Mouse (Mus musculus) hindbrain, embryonic 11.5 days (tissue): ENCODE results near the gene Sik3. TPM values are rescaled to one million over a fixed set of nuclear protein-coding genes. Genes with fewer than 3 reads are reported as not detected.

ENCODE experiments used
- ATAC-seq: fragments of 200-750 bp; cut with Nextera tagmentation; 2 replicates; pipeline ENCODE4 v1.8.0; 2017; ENCODE audit warnings: mild to moderate bottlenecking, moderate TSS enrichment, moderate library complexity; ENCODE audit not compliant: low FRiP score
- DNase-seq: peaks from one replicate; pipeline ENCODE4 v3.0.0-alpha.2; 2015; ENCODE audit warnings: low spot score
- H3K27ac ChIP-seq: fragments of 300-500 bp; sonication (generic); 2 replicates; pipeline ENCODE4 v1.5.1; 2014; ENCODE audit warnings: mild to moderate bottlenecking, low read depth, low read length
- H3K27me3 ChIP-seq: fragments of 300-500 bp; sonication (generic); 2 replicates; pipeline ENCODE4 v1.6.1; 2014; ENCODE audit warnings: mild to moderate bottlenecking, low read length, moderate library complexity, mixed read lengths; ENCODE audit not compliant: control insufficient read depth, insufficient read depth
- H3K36me3 ChIP-seq: fragments of 300-500 bp; sonication (generic); 2 replicates; pipeline ENCODE4 v1.6.1; 2014; ENCODE audit warnings: mild to moderate bottlenecking, low read length, moderate library complexity, mixed read lengths; ENCODE audit not compliant: control insufficient read depth, insufficient read depth
- H3K4me1 ChIP-seq: fragments of 300-500 bp; sonication (generic); replicated peaks from 2 replicates; pipeline ENCODE4 v1.6.1; 2014; ENCODE audit warnings: low read length, mixed read lengths; ENCODE audit not compliant: control insufficient read depth, insufficient read depth
- H3K4me2 ChIP-seq: fragments of 300-500 bp; sonication (generic); replicated peaks from 2 replicates; pipeline ENCODE4 v1.6.1; 2014; ENCODE audit warnings: mild to moderate bottlenecking, low read depth, low read length
- H3K4me3 ChIP-seq: fragments of 300-500 bp; sonication (generic); 2 replicates; pipeline ENCODE4 v1.5.1; 2014; ENCODE audit warnings: low read depth, low read length
- H3K9ac ChIP-seq: fragments of 300-500 bp; sonication (generic); 2 replicates; pipeline ENCODE4 v1.6.1; 2014; ENCODE audit warnings: low read depth, low read length
- H3K9me3 ChIP-seq: fragments of 300-500 bp; sonication (generic); 2 replicates; pipeline ENCODE4 v1.6.1; 2016; ENCODE audit warnings: low read length; ENCODE audit not compliant: control insufficient read depth
- WGBS: fragments of 180-500 bp; shearing (Covaris S2); extraction: QIAGEN DNeasy Blood & Tissue Kit; methylation state at CpG from one replicate; pipeline ENCODE4 v1.1.7; 2014; 5-methylcytosine and 5-hydroxymethylcytosine counted together
- polyA plus RNA-seq: library from polyadenylated mRNA; unstranded; fragments of >200 nt; fragmentation: Nextera tagmentation; extraction: Ambion mirVana; gene quantifications from 2 replicates; pipeline ENCODE4 v1.2.1, GENCODE M21; 2014

Sik3 gene
- polyA plus RNA-seq, 1 experiment from 2014 or later, result 10.1 TPM

- DNase-seq, result no peak
- ATAC-seq, result no peak
- no peaks in the 10 kb centered on the region for H3K4me1 ChIP-seq
- H3K9me3 ChIP-seq, result no peaks in the 10 kb centered on the region
- H3K36me3 ChIP-seq, result no peaks in the 10 kb centered on the region
- H3K4me3 ChIP-seq, result no peak overlapping the region
- 95% methylated on average over 8 of the region's 8 CpGs for WGBS
- no peaks in the 10 kb centered on the region for H3K27me3 ChIP-seq
- H3K9ac ChIP-seq, result no peak overlapping the region
- no peak overlapping the region for H3K4me2 ChIP-seq
- no peak overlapping the region for H3K27ac ChIP-seq
Observed at GRCm38 (mm10) chr9:46036881-46037280, 24.3 kb downstream of the Sik3 start.

GRCm38 (mm10) chr9:46038786-46039185 is 26.2 kb downstream of the Sik3 start:
- no peak for ATAC-seq
- Histone ChIP-seq H3K4me3 (no peak overlapping the region), H3K4me2 (no peak overlapping the region), H3K4me1 (no peaks in the 10 kb centered on the region), H3K27me3 (no peaks in the 10 kb centered on the region), H3K27ac (no peak overlapping the region), H3K9ac (no peak overlapping the region), H3K9me3 (no peaks in the 10 kb centered on the region), H3K36me3 (no peaks in the 10 kb centered on the region)
- no peak for DNase-seq
- 95% methylated on average over 13 of the region's 13 CpGs for WGBS

- H3K4me2 ChIP-seq, result no peak overlapping the region
- H3K27me3 ChIP-seq, result no peaks in the 10 kb centered on the region
- H3K36me3 ChIP-seq, result no peaks in the 10 kb centered on the region
- 83% methylated on average over 2 of the region's 2 CpGs for whole genome bisulfite sequencing
- H3K9ac ChIP-seq, result no peak overlapping the region
- DNase-seq, result no peak
- no peaks in the 10 kb centered on the region for H3K4me1 ChIP-seq
- H3K9me3 ChIP-seq, result no peaks in the 10 kb centered on the region
- no peak overlapping the region for H3K27ac ChIP-seq
- H3K4me3 ChIP-seq, result no peak overlapping the region
- ATAC-seq, result no peak
Observed at GRCm38 (mm10) chr9:46041186-46041585, 28.6 kb downstream of the Sik3 start.

- 0 out of 2 replicates have a peak, but pooled peaks cover 4% of the 10 kb centered on the region for H3K4me1 ChIP-seq
- 86% methylated on average over 3 of the region's 3 CpGs for WGBS
- H3K27me3 ChIP-seq, result no peaks in the 10 kb centered on the region
- H3K27ac ChIP-seq, result no peak overlapping the region
- H3K36me3 ChIP-seq, result no peaks in the 10 kb centered on the region
- no peak overlapping the region for H3K4me2 ChIP-seq
- no peaks in the 10 kb centered on the region for H3K9me3 ChIP-seq
- H3K9ac ChIP-seq, result no peak overlapping the region
- DNase-seq (no peak), ATAC-seq (no peak)
- H3K4me3 ChIP-seq, result no peak overlapping the region
Observed at GRCm38 (mm10) chr9:46042387-46042786, 29.8 kb downstream of the Sik3 start.

- DNase-seq (no peak), ATAC-seq (no peak)
- Histone ChIP-seq H3K27ac (no peak overlapping the region), H3K9me3 (no peaks in the 10 kb centered on the region), H3K36me3 (no peaks in the 10 kb centered on the region), H3K4me2 (no peak overlapping the region), H3K27me3 (no peaks in the 10 kb centered on the region), H3K9ac (no peak overlapping the region), H3K4me3 (no peak overlapping the region), H3K4me1 (0 out of 2 replicates have a peak, but pooled peaks cover 4% of the 10 kb centered on the region)
- WGBS, result 90% methylated on average over 8 of the region's 8 CpGs
Observed at GRCm38 (mm10) chr9:46043626-46044025, 31.0 kb downstream of the Sik3 start.

- Histone ChIP-seq H3K36me3 (no peaks in the 10 kb centered on the region), H3K4me3 (no peak overlapping the region), H3K9ac (no peak overlapping the region), H3K4me2 (no peak overlapping the region), H3K27ac (no peak overlapping the region), H3K4me1 (0 out of 2 replicates have a peak, but pooled peaks cover 4% of the 10 kb centered on the region), H3K27me3 (no peaks in the 10 kb centered on the region), H3K9me3 (no peaks in the 10 kb centered on the region)
- WGBS, result 55% methylated on average over 11 of the region's 11 CpGs
- ATAC-seq, result no peak
- DNase-seq, result peak; percentile 31
Observed at GRCm38 (mm10) chr9:46046724-46047517, 34.3 kb downstream of the Sik3 start.

GRCm38 (mm10) chr9:46049525-46049924 is 36.9 kb downstream of the Sik3 start:
- peaks cover 4% of the 10 kb centered on the region; the same call in 1 of the 2 replicates for H3K4me1 ChIP-seq
- H3K9ac ChIP-seq, result no peak overlapping the region
- no peak overlapping the region for H3K27ac ChIP-seq
- no peak for DNase-seq
- no peaks in the 10 kb centered on the region for H3K9me3 ChIP-seq
- no peaks in the 10 kb centered on the region for H3K36me3 ChIP-seq
- H3K4me3 ChIP-seq, result no peak overlapping the region
- 83% methylated on average over 7 of the region's 7 CpGs for WGBS
- H3K4me2 ChIP-seq, result no peak overlapping the region
- no peaks in the 10 kb centered on the region for H3K27me3 ChIP-seq
- ATAC-seq, result no peak

GRCm38 (mm10) chr9:46050203-46050602 is 37.6 kb downstream of the Sik3 start:
- no peaks in the 10 kb centered on the region for H3K36me3 ChIP-seq
- H3K27me3 ChIP-seq, result no peaks in the 10 kb centered on the region
- no peak overlapping the region for H3K4me2 ChIP-seq
- 89% methylated on average over 8 of the region's 8 CpGs for WGBS
- H3K9ac ChIP-seq, result no peak overlapping the region
- no peaks in the 10 kb centered on the region for H3K9me3 ChIP-seq
- peaks cover 4% of the 10 kb centered on the region; the same call in 1 of the 2 replicates for H3K4me1 ChIP-seq
- DNase-seq (no peak), ATAC-seq (no peak)
- no peak overlapping the region for H3K4me3 ChIP-seq
- H3K27ac ChIP-seq, result no peak overlapping the region

- H3K4me1 ChIP-seq, result no peaks in the 10 kb centered on the region; the same call in 1 of the 2 replicates
- no peaks in the 10 kb centered on the region for H3K36me3 ChIP-seq
Observed at GRCm38 (mm10) chr9:46053014-46053666, 40.5 kb downstream of the Sik3 start.

More at GRCm38 (mm10) chr9:46053014-46053666, 40.5 kb downstream of the Sik3 start:
- no peak for DNase-seq
- H3K27ac ChIP-seq, result no peak overlapping the region
- H3K27me3 ChIP-seq, result no peaks in the 10 kb centered on the region
- no peak overlapping the region for H3K4me2 ChIP-seq
- WGBS, result 65% methylated on average over 9 of the region's 9 CpGs
- no peak overlapping the region for H3K9ac ChIP-seq
- no peak overlapping the region for H3K4me3 ChIP-seq
- no peak for ATAC-seq
- no peaks in the 10 kb centered on the region for H3K9me3 ChIP-seq
